Mouse (Mus musculus): ENCODE data around the gene Ddx23. TPM values are rescaled to one million over a fixed set of nuclear protein-coding genes. Genes with fewer than 3 reads are reported as not detected.
A peak's percentile ranks its signal among the peaks of the same experiment; 100 is the strongest.

Ddx23 gene
- 10 to 100 TPM; 45.1 to 48.1 TPM for total RNA-seq (2021)
- long read RNA-seq, experiment 1, partial matches to known transcripts = 1 of 8 reads
- long read RNA-seq, experiment 1, other reads (novel, unspliced or antisense) = 6 of 8 reads
- long read RNA-seq, experiment 2, partial matches to known transcripts = 3 of 5 reads
- long read RNA-seq, experiment 2, other reads (novel, unspliced or antisense) = 0 of 5 reads

GRCm38 (mm10) chr15:98662567-98663545, at the start of gene Ddx23:
Ddx23 (minus strand) TSS chr15:98662894.
- peak; percentile 96 for DNase-seq
- intact Hi-C loops (cut with DNase I; ENCODE audit: low total_unique reads) = no loop called here

GRCm38 (mm10) chr15:98710442-98710841, 47.7 kb upstream of the Ddx23 start:
- intact Hi-C loops (cut with DNase I; ENCODE audit: low total_unique reads) = no loop called here
- DNase-seq = peak; percentile 61

GRCm38 (mm10) chr15:98707766-98708372, 45.2 kb upstream of the Ddx23 start, which contains the start of gene Ccdc65:
Ccdc65 (plus strand) TSS chr15:98708207.
- DNase-seq = peak; percentile 84
- intact Hi-C loops (cut with DNase I; ENCODE audit: low total_unique reads) = no loop called here

- intact Hi-C loops (cut with DNase I; ENCODE audit: low total_unique reads) = no loop called here
- DNase-seq = no peak
Measured at GRCm38 (mm10) chr15:98704312-98704711, 41.6 kb upstream of the Ddx23 start.

GRCm38 (mm10) chr15:98699190-98700105, 36.8 kb upstream of the Ddx23 start:
- peak; percentile 86 for DNase-seq
- intact Hi-C loops (cut with DNase I; ENCODE audit: low total_unique reads) = loop anchor here (2.0 kb wide), 1 partner anchor 67 kb away; no protein-coding TSS in a partner anchor

- no peak for DNase-seq
- intact Hi-C loops (cut with DNase I; ENCODE audit: low total_unique reads) = no loop called here
Measured at GRCm38 (mm10) chr15:98696216-98696615, 33.5 kb upstream of the Ddx23 start.

GRCm38 (mm10) chr15:98695726-98696125, 33.0 kb upstream of the Ddx23 start:
- intact Hi-C loops (cut with DNase I; ENCODE audit: low total_unique reads) = no loop called here
- peak; percentile 35 for DNase-seq

GRCm38 (mm10) chr15:98692171-98692715, 29.5 kb upstream of the Ddx23 start:
- intact Hi-C loops (cut with DNase I; ENCODE audit: low total_unique reads) = no loop called here
- DNase-seq = peak; percentile 32

GRCm38 (mm10) chr15:98691486-98692147, 28.9 kb upstream of the Ddx23 start:
- no peak for DNase-seq
- intact Hi-C loops (cut with DNase I; ENCODE audit: low total_unique reads) = no loop called here

GRCm38 (mm10) chr15:98689682-98690081, 27.0 kb upstream of the Ddx23 start:
- DNase-seq = no peak
- intact Hi-C loops (cut with DNase I; ENCODE audit: low total_unique reads) = no loop called here

GRCm38 (mm10) chr15:98685926-98686325, 23.2 kb upstream of the Ddx23 start:
- DNase-seq = no peak
- intact Hi-C loops (cut with DNase I; ENCODE audit: low total_unique reads) = no loop called here

- no peak for DNase-seq
- intact Hi-C loops (cut with DNase I; ENCODE audit: low total_unique reads) = no loop called here
Measured at GRCm38 (mm10) chr15:98683746-98684145, 21.1 kb upstream of the Ddx23 start.

- intact Hi-C loops (cut with DNase I; ENCODE audit: low total_unique reads) = no loop called here
- DNase-seq = no peak
Measured at GRCm38 (mm10) chr15:98683177-98683576, 20.5 kb upstream of the Ddx23 start.

GRCm38 (mm10) chr15:98681633-98682032, 18.9 kb upstream of the Ddx23 start:
- intact Hi-C loops (cut with DNase I; ENCODE audit: low total_unique reads) = no loop called here
- no peak for DNase-seq

- no peak for DNase-seq
- intact Hi-C loops (cut with DNase I; ENCODE audit: low total_unique reads) = no loop called here
Measured at GRCm38 (mm10) chr15:98680660-98681059, 18.0 kb upstream of the Ddx23 start.

GRCm38 (mm10) chr15:98677977-98678376, 15.3 kb upstream of the Ddx23 start:
- DNase-seq = no peak
- intact Hi-C loops (cut with DNase I; ENCODE audit: low total_unique reads) = no loop called here

GRCm38 (mm10) chr15:98676940-98677728, 14.4 kb upstream of the Ddx23 start, which contains the start of gene Rnd1:
Rnd1 (minus strand) TSS chr15:98677461.
- intact Hi-C loops (cut with DNase I; ENCODE audit: low total_unique reads) = no loop called here
- peak; percentile 74 for DNase-seq

- intact Hi-C loops (cut with DNase I; ENCODE audit: low total_unique reads) = no loop called here
- no peak for DNase-seq
Measured at GRCm38 (mm10) chr15:98676471-98676870, 13.8 kb upstream of the Ddx23 start.

All from gastrocnemius, postnatal 14 days (tissue).